Mouse (Mus musculus) megakaryocyte-erythroid progenitor cell, adult 5-6 weeks (primary cell): ENCODE data around the gene Cetn3. TPM values are rescaled to one million over a fixed set of nuclear protein-coding genes. Genes with fewer than 3 reads are reported as not detected.

ENCODE experiments used
- ATAC-seq: replicated peaks from 2 replicates; pipeline ENCODE4 v1.8.0; 2016; ENCODE audit warnings: mild to moderate bottlenecking, inconsistent platforms; ENCODE audit not compliant: severe bottlenecking, poor library complexity, low FRiP score, low TSS enrichment
- total RNA-seq, 2 experiments: library from RNA; stranded (forward) in 1 of 2; stranded (reverse) in 1 of 2; fragments of 200-1000, 215-1000 nt in 1 of 2; fragments of >200 nt in 1 of 2; fragmentation: Nextera tagmentation in 1 of 2; gene quantifications; 2 replicates each; pipeline ENCODE4 v1.2.3; 2014 to 2017

Gene Cetn3
- total RNA-seq (2014; fragmentation: Nextera tagmentation) (164 and 207 TPM in 2 replicates), total RNA-seq (2017) (401 and 724 TPM in 2 replicates)

DNA sequence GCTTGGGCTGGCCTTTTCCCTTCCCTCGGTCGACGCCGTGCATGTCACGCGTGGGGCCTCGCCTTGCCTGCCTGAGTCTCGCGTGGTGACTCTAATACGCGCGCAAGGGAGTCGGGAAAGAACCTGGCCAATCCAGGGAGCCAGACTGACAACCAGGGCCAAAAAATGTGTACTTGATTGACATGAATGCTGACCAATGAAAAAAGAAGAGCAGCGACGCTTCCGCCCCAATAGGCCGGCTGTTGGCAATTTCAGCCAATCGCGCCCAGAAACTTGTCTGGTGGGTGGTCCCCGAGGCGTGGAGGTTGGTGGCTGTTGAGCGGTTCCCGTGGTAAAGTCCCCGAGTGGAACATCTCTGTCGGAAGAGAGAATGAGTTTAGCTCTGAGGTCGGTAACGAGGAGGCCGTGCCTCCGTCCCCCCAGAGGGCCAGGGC, at the start of gene Cetn3:
Gene Cetn3 (plus strand): TSS at position 107 of the 434 bp plus-strand sequence.
- peak; percentile 90 for ATAC-seq

DNA sequence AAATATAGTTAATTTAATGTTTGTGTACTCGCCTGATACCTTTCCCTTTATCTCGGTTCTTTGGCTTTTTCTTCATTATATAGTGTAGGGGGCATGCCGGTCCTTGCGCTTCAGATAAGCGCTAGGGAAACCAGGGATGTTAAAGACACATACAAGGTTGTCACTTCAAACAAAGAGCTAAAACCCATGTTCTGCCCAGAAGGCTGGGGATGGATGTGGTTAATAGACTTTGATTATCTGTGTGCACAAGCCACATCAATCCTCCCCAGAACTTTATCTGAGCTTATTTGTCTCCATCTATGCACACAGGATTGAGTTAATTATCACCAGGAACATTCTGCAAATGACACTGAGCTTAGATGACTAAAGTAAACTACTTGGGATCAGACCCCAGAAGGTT, 46.3 kb upstream of the Cetn3 start:
- peak; percentile 63 for ATAC-seq

DNA sequence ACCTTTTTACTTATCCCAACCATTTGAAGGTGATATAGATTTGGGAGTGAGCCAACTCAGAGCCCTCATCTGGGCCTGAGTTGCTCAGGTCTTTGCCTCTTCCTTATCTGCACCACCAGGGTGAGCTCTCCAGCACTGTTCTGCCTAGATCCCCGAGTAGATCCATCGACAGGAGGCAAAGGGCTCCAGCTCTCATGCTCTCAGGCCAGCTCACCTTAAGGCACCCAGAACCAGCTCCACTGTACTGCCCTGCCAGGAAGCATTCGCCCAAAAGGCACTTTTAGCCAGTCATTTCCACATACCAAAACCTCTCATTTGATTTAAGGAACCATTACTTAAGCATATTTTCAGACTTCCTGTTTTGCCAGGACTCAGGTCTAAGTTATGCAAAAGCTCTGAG, 42.0 kb upstream of the Cetn3 start:
- ATAC-seq, result peak; percentile 91

DNA sequence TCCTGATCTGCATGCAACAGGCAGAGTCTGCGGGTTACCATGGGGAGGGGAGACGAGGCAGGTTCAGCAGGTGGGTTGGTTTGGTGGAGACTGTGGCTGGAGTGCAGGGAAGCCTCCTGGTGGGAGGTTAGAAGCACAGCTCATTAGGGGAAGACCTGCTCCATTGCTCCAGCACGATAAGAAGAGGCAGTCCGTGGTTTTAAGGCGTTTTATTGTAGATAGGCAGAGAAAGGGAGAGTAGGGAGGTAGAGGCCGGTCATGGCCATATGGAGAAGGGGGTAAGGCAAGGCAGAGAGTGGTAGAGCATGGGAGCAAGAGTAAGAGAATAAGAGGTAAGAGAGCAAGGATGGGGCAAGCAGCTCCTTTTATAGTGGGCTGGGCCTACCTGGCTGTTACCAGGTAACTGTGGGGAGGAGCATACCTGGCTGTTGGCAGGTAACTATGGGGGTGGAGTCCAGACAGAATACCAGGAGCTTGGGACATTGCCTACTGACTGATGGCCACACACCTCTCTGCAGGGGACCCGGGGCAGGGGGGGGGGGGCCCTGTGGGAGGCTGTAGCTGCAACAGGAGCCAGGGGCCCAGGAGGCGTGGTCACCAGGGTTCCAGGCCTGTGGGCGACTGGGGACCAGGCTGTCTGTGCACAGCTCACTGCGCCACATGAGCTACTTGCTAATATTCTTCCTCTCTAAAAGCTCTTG, 39.3 kb upstream of the Cetn3 start:
- peak; percentile 92 for ATAC-seq

DNA sequence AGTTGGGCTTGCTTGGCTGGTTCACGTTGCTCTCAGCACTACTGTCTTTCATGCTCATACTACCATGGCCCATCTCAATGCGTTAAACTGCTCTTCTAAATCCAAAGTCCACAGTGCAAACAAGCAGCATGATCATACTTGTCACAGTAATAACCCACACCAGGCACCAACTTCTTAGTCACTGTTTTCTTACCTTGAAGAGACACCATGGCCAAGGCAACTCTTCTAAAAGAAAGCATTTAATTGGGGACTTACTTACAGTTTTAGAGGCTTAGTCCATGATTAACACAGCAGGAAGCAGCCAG, 38.8 kb upstream of the Cetn3 start:
- no peak for ATAC-seq

DNA sequence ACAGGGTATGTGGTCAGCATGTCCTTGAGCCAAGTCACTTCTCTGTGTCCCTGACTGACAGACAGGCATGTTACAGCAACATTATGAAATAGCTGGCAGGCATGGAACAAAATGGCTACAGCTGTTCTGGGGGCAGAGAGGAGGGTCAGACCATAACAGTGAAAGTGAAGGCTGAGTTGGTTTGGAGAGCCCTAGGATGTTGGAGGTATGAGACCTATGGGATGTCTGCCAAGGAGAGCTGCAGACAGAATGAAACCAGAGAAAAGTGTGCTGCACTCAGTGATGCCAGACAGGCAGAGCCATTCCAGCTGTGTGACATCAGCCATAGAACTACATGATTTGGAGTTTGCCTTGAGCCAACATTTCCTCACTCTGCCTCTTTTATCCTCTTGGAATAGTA, 28.0 kb upstream of the Cetn3 start:
- no peak for ATAC-seq

DNA sequence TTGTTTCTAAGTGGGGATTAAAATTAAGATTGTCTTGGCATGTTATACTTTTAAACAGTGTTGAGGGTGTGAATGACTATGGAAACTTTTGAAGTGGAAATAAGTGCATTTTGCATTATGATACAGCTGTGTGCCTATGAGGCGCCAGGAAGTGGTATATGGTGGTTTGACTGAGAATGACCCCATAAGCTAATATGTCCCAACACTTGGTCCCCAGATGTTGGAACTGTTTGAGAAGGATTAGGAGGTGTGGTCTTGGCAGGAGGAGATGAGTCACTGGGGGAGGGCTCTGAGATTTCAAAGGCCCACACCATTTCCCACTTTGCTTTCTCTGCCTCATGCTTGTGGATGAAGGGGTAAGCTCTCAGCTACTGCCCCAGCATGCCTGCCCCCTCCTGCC, 27.6 kb upstream of the Cetn3 start:
- ATAC-seq, result no peak

DNA sequence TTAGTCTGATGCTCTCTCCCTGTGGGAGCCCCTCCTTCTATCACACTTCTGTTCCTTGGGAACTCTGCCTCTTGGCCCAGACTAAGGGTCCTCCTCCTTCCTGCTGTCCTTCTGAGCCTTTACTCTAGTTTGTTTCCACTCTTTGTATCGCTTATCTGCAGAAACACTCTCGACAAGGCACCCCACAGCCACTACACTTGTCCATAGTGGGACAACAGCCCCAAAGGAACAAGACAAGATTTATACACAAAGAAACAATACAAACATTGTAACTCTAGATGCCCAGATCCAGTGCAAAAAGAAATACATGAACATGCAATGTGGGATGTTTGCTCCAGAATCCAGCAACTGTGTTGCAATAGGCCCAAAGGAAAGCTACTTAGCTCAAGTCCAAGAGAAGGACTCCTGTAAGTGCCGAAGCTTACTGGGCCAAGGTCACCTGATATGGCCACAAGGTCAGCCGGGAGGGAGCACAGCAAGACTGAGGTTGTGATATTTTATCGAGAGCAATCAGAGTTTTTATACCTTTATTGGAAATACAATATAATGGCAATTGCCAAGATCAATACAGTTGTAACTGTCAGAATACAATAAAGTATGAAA, 25.7 kb upstream of the Cetn3 start:
- no peak for ATAC-seq

DNA sequence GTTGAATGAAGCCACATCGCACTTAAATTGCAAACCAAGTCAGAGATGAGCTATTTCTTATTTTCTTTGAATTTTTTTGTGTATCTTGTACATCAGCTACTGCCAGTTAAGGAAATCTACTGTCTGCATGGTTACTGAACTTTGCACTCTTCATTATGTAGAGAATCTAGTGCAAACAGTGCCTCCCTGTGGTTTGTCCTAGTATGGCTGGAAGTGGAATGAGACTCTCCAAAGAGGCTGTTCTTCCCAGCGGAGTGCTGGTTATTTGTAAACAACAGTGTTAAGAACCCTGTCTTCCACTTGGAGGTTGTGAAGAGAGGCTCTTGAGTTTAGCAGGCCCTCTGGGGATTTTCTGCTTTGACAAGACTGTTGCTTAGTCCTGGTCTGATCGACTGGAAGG, 22.5 kb upstream of the Cetn3 start:
- peak; percentile 86 for ATAC-seq

DNA sequence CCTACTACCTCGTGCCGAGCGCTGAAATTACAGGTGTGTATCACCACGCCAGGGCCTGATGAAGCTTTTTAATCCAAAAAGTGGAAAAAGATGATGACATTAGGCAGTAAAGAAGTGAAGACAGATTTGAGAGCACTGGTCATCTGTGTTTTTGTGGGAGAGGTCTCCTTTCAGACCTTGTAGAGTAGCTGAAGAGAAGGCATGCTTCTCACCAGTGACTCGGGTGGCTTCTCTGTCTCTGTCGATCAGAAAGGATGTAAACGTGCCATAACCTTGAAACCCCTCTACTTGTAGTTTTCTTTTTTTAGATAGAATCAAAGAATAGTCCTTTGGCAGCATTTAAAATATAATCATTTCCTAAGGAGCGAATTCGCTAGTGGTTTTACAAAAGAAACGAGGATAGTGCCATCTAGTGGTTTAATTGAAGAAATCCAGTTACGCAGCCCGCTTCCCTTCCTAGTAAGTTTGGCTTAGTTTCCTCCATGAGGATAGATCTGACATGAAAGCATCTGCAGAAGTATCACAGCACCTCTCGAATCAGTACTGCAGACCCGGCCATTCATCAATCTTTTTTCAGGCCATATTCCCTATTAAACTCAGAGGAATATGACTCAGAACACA, 21.2 kb upstream of the Cetn3 start:
- ATAC-seq, result peak; percentile 68

DNA sequence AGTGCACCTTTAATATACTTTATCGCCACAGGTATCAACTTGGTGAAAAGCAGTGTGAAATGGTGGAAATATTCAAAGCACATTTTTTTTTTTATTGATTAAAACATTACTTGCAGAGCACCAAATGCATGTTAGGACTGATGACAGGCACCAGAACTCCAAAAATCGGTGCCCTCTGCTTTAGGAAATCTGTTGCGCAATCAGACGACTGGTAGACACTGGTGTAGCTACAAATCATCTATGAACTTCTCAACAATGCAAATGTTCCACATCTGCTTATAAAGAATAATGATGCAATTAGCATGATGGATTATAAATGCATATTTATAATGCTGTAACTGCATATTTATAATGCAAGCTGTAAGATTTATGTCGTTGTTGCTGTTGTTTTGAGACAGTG, 18.7 kb upstream of the Cetn3 start:
- no peak for ATAC-seq

DNA sequence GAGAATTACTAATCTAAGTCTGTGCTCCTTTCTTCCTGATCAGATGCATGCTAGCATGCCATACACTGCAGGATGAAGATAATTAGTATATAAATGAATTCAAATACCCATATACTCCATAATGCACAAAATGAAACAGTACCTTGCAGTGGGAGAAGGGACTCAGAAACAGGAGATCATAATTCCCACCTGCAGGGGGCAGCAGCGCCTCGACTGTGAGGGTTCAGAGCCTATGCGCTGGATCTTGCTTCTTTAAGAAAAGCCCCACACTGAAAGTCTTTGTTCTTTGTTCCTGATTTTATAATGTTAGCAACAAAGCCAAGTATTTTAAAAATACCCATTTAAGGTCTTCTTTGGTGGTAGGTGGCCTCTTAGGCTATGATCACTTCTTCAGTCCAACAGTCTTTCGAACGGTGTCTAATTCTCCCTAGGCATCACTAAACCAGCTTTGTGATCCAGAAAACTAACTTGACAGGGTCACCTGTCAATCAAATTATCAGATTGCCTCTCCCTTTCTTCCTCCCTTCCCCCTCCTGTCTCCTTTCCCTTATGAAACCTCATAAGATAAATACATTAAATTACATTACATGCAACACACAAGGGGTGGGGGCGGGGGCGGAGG, 15.7 kb upstream of the Cetn3 start:
- peak; percentile 75 for ATAC-seq

DNA sequence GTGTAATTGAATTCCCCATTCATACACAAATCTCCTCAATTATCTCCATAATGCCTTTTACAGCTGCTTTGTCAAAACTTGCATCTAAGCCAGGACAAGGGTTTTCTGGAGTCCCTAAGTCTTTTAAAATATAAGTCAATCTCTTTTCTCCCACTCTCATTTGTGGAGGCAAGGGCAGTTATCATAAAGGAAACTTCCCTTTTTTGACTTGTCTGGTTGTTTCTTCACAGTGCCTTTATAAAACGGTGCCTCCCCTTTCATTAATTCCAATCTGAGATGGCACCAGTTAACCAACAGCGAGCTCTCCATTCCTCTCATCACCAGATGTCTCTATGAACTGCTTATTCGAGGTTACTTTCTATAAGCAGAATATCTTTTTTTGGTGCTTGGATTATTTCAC, 6.7 kb upstream of the Cetn3 start:
- no peak for ATAC-seq

DNA sequence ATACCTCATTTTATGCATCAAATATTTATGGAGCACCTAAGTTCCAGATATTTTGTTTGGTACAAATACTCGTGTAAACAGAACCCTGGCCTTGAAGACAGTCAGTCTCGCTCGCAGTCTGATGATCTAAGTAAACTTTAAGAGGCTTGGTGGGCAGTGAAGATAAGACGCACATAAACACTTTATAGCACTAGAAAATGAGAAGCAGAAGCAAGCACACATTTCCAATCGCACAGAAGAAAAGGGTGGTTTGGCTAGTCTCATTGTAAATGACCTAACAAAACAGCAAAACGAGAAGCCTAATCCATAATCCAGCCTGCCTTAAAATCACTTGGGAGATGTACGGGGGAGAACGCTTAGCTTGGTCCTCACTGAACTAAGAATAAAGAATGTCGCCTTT, 402 bp upstream of the Cetn3 start:
- peak; percentile 16 for ATAC-seq

DNA sequence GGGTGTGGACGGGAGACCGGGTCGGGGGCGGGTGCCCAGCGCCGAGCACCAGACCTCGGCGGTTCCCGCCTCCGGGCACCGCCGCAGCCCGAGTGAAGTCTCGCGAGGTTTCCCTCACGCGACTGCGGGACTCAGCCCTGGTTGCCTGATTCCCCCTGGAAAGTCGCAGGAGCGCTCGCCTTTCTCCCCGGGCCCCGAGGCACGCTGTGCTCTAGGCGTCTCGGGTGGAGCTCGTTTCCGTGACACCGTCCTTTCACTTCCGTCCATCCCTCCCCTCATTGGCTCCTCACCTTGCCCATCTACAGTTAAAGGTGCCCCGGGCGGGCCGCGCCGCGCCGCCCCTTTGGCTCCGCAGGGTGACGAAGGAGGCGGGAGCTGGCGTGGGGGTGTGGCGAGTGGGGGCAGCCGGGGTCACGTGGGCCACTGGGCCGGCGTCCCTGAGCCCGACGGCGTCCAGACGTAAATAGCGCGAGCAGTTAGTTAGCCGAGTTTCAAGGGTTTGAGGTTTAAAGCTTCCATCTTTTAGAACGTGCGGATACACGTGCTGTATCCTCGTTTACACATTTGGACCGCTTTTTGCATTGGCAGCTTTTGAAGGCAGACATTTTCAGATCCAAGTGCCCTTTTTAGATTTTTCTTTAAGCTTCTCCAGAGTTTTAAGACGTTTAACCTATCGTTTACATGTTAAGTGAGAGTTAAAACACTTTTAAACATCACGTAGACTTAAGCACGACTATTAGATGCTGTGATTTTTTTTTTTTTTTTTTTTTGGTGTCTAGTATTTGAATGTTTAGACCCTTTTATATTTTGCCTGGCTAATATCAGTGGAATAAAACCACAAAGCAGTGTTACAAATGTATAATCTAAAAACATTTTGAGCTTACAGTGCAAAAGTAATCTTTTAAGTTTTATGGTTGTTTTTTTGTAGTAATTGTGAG, 797 bp downstream of the Cetn3 start:
- peak; percentile 95 for ATAC-seq

DNA sequence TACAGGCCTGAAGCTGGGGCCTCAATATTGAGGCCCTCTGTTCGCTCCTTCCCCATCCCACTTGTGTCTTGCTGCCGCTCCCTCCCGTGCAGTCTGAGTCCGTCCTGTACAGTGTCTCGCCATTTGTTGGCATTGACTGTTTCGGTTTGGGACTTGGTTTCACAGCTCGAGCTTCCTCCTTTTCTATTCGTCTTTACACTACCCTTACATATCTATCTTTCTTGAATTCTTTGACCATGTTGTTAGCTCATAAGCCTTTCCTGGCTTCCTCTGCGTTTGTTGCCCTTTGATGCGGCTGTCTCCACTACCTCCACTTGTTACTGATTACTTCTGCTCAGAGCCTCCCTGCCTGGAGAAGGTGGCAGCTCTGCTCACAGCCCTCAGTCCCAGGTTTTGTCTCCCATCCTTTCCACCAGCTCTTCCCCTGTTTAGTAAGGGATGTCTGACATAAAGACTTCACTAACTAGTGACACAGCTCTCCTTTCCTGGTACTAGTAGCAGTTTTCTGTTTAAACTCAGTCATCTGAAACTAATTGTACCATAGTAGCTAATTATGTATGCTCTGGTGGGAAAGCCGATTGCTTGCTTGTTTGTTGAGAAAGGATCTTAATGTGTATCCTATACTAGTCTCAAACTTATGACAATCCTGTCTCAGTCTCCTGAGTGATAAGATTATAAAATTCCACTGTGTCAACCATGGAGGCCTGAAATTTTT, 3.0 kb downstream of the Cetn3 start:
- no peak for ATAC-seq

DNA sequence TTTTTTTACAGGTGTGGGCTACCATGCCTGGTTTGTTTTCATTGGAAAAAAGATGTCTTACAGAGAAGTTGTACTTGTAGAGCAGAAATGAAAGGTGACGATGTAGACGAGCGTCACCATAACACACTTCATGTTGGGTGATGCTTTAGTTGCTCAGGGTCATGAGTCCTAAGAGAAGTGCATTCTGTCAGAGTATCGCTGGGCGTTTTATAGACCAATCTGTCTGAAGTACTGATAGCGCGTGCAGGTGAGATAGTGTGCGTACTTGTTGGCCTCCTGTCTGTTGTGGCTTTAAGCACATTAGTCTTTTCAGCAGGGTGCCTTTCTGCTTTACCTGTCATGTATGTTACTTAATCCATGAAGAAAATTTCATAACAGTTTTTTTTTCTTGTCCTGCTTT, 7.3 kb downstream of the Cetn3 start:
- ATAC-seq, result no peak

DNA sequence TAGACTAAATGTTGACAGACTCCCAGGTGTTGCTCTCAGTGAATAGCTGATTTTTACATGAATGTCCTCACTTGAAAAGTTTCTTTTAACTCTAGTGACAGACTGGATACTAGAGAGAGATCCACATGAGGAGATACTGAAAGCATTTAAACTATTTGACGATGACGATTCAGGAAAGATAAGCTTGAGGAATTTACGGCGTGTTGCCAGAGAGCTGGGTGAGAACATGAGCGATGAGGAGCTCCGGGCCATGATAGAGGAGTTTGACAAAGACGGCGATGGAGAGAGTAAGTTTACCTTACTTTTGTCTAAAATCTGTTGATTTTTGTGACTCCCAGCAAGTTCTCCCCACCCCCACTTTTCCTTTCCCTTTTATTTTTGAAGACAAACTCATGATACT, 9.0 kb downstream of the Cetn3 start:
- ATAC-seq, result no peak

DNA sequence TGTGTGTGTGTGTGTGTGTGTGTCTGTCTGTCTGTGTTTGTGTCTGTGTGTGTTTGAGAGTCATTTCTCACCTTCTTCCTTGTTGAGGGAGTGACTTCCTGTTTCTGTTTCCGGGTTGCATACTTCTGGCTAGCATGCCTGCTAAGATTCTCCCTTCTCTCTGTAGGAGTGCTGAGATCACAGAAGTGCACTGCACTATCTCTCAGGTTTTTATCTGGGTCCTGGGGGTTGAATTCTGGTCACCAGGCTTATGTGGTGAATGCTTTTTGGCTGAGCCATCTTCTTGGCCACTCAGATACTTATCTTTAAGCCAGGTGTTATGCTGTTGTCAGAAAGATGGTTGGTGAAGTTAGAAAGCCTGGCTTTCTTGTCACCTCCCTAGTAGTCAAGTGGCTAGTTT, 11.0 kb downstream of the Cetn3 start:
- ATAC-seq, result peak; percentile 67
